Mouse (Mus musculus): ENCODE results near the gene Mrnip. TPM values are rescaled to one million over a fixed set of nuclear protein-coding genes. Genes with fewer than 3 reads are reported as not detected.
A peak's percentile ranks its signal among the peaks of the same experiment; 100 is the strongest.
"Not testable (repeated sequence)": the region's sequence is repeated elsewhere in the genome, so short reads cannot be mapped to it uniquely, and the experiment has no call there.

The Mrnip gene
- 1 to 10 TPM; 2.4 to 3.0 TPM for total RNA-seq (2021)
- long read RNA-seq, experiment 1, partial matches to known transcripts: 0 of 6 reads
- long read RNA-seq, experiment 1, other reads (novel, unspliced or antisense): 4 of 6 reads
- long read RNA-seq, experiment 2, partial matches to known transcripts: 3 of 4 reads
- long read RNA-seq, experiment 2, other reads (novel, unspliced or antisense): 0 of 4 reads

- DNase-seq: not testable (repeated sequence)
Measured at GRCm38 (mm10) chr11:50174111-50174729, at the start of gene Mrnip. Mrnip (plus strand) TSS chr11:50174444.

- DNase-seq: no peak
Measured at GRCm38 (mm10) chr11:50127781-50128180, 46.5 kb upstream of the Mrnip start.

GRCm38 (mm10) chr11:50130811-50131766 is 43.2 kb upstream of the Mrnip start, which contains the start of gene Tbc1d9b:
Tbc1d9b (plus strand) TSS chr11:50131396.
- peak; percentile 92 for DNase-seq

- DNase-seq: no peak
Measured at GRCm38 (mm10) chr11:50131801-50132201, 42.4 kb upstream of the Mrnip start.

GRCm38 (mm10) chr11:50132265-50132664 is 42.0 kb upstream of the Mrnip start:
- no peak for DNase-seq

- DNase-seq: peak in 1 of 2 experiments; percentile 41
Measured at GRCm38 (mm10) chr11:50134136-50134859, 39.9 kb upstream of the Mrnip start.

GRCm38 (mm10) chr11:50138206-50138822 is 35.9 kb upstream of the Mrnip start:
- no peak for DNase-seq

- DNase-seq: no peak
Measured at GRCm38 (mm10) chr11:50139571-50139970, 34.7 kb upstream of the Mrnip start.

GRCm38 (mm10) chr11:50145529-50145928 is 28.7 kb upstream of the Mrnip start:
- DNase-seq: no peak

- no peak for DNase-seq
Measured at GRCm38 (mm10) chr11:50146121-50146520, 28.1 kb upstream of the Mrnip start.

- peak; percentile 61 to 81 for DNase-seq
Measured at GRCm38 (mm10) chr11:50147267-50147957, 26.8 kb upstream of the Mrnip start.

GRCm38 (mm10) chr11:50147958-50148476 is 26.2 kb upstream of the Mrnip start:
- DNase-seq: no peak

GRCm38 (mm10) chr11:50149200-50149599 is 25.0 kb upstream of the Mrnip start:
- DNase-seq: peak; percentile 58 to 81

GRCm38 (mm10) chr11:50149603-50150150 is 24.6 kb upstream of the Mrnip start:
- no peak for DNase-seq

GRCm38 (mm10) chr11:50151374-50151773 is 22.9 kb upstream of the Mrnip start:
- DNase-seq: no peak

GRCm38 (mm10) chr11:50154166-50154565 is 20.1 kb upstream of the Mrnip start:
- no peak for DNase-seq

GRCm38 (mm10) chr11:50154777-50155520 is 19.3 kb upstream of the Mrnip start:
- no peak for DNase-seq

- DNase-seq: no peak
Measured at GRCm38 (mm10) chr11:50155785-50156184, 18.5 kb upstream of the Mrnip start.

- no peak for DNase-seq
Measured at GRCm38 (mm10) chr11:50156725-50157258, 17.5 kb upstream of the Mrnip start.

Measured in heart, adult 18-20 months (tissue).